Mouse (Mus musculus) embryonic facial prominence, embryonic 10.5 days (tissue): ENCODE results near the gene Smarcal1. TPM values are rescaled to one million over a fixed set of nuclear protein-coding genes. Genes with fewer than 3 reads are reported as not detected.
A peak's percentile ranks its signal among the peaks of the same experiment; 100 is the strongest.

Source experiments
- DNase-seq: peaks from one replicate; pipeline ENCODE4 v3.0.0-alpha.2; 2017; ENCODE audit warnings: low spot score
- H3K27ac ChIP-seq: fragments of 300-500 bp; sonication (generic); replicated peaks from 2 replicates; pipeline ENCODE4 v1.5.1; 2016; ENCODE audit warnings: mild to moderate bottlenecking
- H3K27me3 ChIP-seq: fragments of 300-500 bp; sonication (generic); replicated peaks from 2 replicates; pipeline ENCODE4 v1.6.1; 2016; ENCODE audit warnings: low read depth, mild to moderate bottlenecking; ENCODE audit not compliant: poor library complexity, severe bottlenecking
- H3K36me3 ChIP-seq: fragments of 300-500 bp; sonication (generic); replicated peaks from 2 replicates; pipeline ENCODE4 v1.6.1; 2016; ENCODE audit warnings: mild to moderate bottlenecking, moderate library complexity
- H3K4me1 ChIP-seq: fragments of 300-500 bp; sonication (generic); 2 replicates; pipeline ENCODE4 v1.6.1; 2016
- H3K4me3 ChIP-seq: fragments of 300-500 bp; sonication (generic); 2 replicates; pipeline ENCODE4 v1.5.1; 2016; ENCODE audit warnings: mild to moderate bottlenecking, moderate library complexity
- H3K9me3 ChIP-seq: fragments of 300-500 bp; sonication (generic); 2 replicates; pipeline ENCODE4 v1.6.1; 2016; ENCODE audit warnings: mild to moderate bottlenecking
- WGBS: fragments of 180-500 bp; shearing (Covaris S2); methylation state at CpG from one replicate; pipeline ENCODE4 v1.1.7; 2016; 5-methylcytosine and 5-hydroxymethylcytosine counted together
- polyA plus RNA-seq: library from polyadenylated mRNA; unstranded; fragments of >200 nt; fragmentation: Nextera tagmentation; extraction: Ambion mirVana; gene quantifications from 2 replicates; pipeline ENCODE4 v1.2.1, GENCODE M21; 2016

The Smarcal1 gene
- polyA plus RNA-seq, 1 experiment from 2014 or later, result 31.4 TPM

GRCm38 (mm10) chr1:72574608-72575007, 8.4 kb upstream of the Smarcal1 start:
- no peaks in the 10 kb centered on the region for H3K9me3 ChIP-seq
- H3K27me3 ChIP-seq, result peaks cover 32% of the 10 kb centered on the region
- DNase-seq, result no peak
- 57% methylated on average over 7 of the region's 7 CpGs for WGBS
- peaks cover 27% of the 10 kb centered on the region for H3K4me1 ChIP-seq
- H3K27ac ChIP-seq, result no peak overlapping the region
- H3K36me3 ChIP-seq, result no peaks in the 10 kb centered on the region
- H3K4me3 ChIP-seq, result no peak overlapping the region

- H3K4me3 ChIP-seq, result no peak overlapping the region
- no peak for DNase-seq
- no peaks in the 10 kb centered on the region for H3K9me3 ChIP-seq
- H3K27me3 ChIP-seq, result peaks cover 32% of the 10 kb centered on the region
- peaks cover 27% of the 10 kb centered on the region for H3K4me1 ChIP-seq
- H3K27ac ChIP-seq, result no peak overlapping the region
- 56% methylated on average over 4 of the region's 4 CpGs for WGBS
- H3K36me3 ChIP-seq, result no peaks in the 10 kb centered on the region
Observed at GRCm38 (mm10) chr1:72575121-72575520, 7.9 kb upstream of the Smarcal1 start.

- H3K4me1 ChIP-seq, result peaks cover 27% of the 10 kb centered on the region
- WGBS, result 2% methylated on average over 12 of the region's 12 CpGs
- H3K4me3 ChIP-seq, result peak overlapping the region; percentile 39
- peak; percentile 35 for DNase-seq
- no peaks in the 10 kb centered on the region for H3K36me3 ChIP-seq
- H3K27ac ChIP-seq, result peak overlapping the region; percentile 25; the same call in 1 of the 2 replicates
- H3K9me3 ChIP-seq, result no peaks in the 10 kb centered on the region
- peaks cover 32% of the 10 kb centered on the region for H3K27me3 ChIP-seq
Observed at GRCm38 (mm10) chr1:72577481-72577922, 5.5 kb upstream of the Smarcal1 start.

GRCm38 (mm10) chr1:72578351-72578750, 4.7 kb upstream of the Smarcal1 start:
- no peak for DNase-seq
- H3K4me3 ChIP-seq, result peak overlapping the region; percentile 25; the same call in 1 of the 2 replicates
- peaks cover 27% of the 10 kb centered on the region for H3K4me1 ChIP-seq
- H3K27me3 ChIP-seq, result peaks cover 32% of the 10 kb centered on the region
- WGBS, result 37% methylated on average over 15 of the region's 15 CpGs
- no peaks in the 10 kb centered on the region for H3K9me3 ChIP-seq
- no peaks in the 10 kb centered on the region for H3K36me3 ChIP-seq
- no peak overlapping the region for H3K27ac ChIP-seq

GRCm38 (mm10) chr1:72578806-72579205, 4.2 kb upstream of the Smarcal1 start:
- WGBS, result 28% methylated on average over 4 of the region's 4 CpGs
- H3K4me3 ChIP-seq, result peak overlapping the region; percentile 25; the same call in 1 of the 2 replicates
- H3K9me3 ChIP-seq, result no peaks in the 10 kb centered on the region
- no peak for DNase-seq
- H3K4me1 ChIP-seq, result peaks cover 29% of the 10 kb centered on the region
- H3K27me3 ChIP-seq, result peaks cover 32% of the 10 kb centered on the region
- H3K27ac ChIP-seq, result no peak overlapping the region
- H3K36me3 ChIP-seq, result no peaks in the 10 kb centered on the region

- H3K4me1 ChIP-seq, result peaks cover 15% of the 10 kb centered on the region
- DNase-seq, result no peak
- H3K27ac ChIP-seq, result peak overlapping the region; percentile 90
- H3K9me3 ChIP-seq, result no peaks in the 10 kb centered on the region
- peaks cover 33% of the 10 kb centered on the region for H3K36me3 ChIP-seq
- 80% methylated on average over 4 of the region's 4 CpGs for WGBS
- peak overlapping the region; percentile 73 for H3K4me3 ChIP-seq
- H3K27me3 ChIP-seq, result no peaks in the 10 kb centered on the region
Observed at GRCm38 (mm10) chr1:72583906-72584305, 855 bp downstream of the Smarcal1 start.

- no peak overlapping the region for H3K27ac ChIP-seq
- no peak overlapping the region for H3K4me3 ChIP-seq
- H3K9me3 ChIP-seq, result no peaks in the 10 kb centered on the region
- WGBS, result 93% methylated on average over 17 of the region's 17 CpGs
- peaks cover 51% of the 10 kb centered on the region for H3K36me3 ChIP-seq
- no peaks in the 10 kb centered on the region for H3K27me3 ChIP-seq
- peaks cover 10% of the 10 kb centered on the region for H3K4me1 ChIP-seq
- no peak for DNase-seq
Observed at GRCm38 (mm10) chr1:72585971-72586875, 3.2 kb downstream of the Smarcal1 start.

GRCm38 (mm10) chr1:72587532-72587931, 4.5 kb downstream of the Smarcal1 start:
- Histone ChIP-seq H3K4me3 (no peak overlapping the region), H3K4me1 (peaks cover 10% of the 10 kb centered on the region), H3K36me3 (peaks cover 64% of the 10 kb centered on the region), H3K9me3 (no peaks in the 10 kb centered on the region), H3K27me3 (no peaks in the 10 kb centered on the region), H3K27ac (no peak overlapping the region)
- WGBS, result 92% methylated on average over 15 of the region's 15 CpGs
- no peak for DNase-seq

- Histone ChIP-seq H3K9me3 (no peaks in the 10 kb centered on the region), H3K27me3 (no peaks in the 10 kb centered on the region), H3K36me3 (peaks cover 76% of the 10 kb centered on the region), H3K4me3 (no peak overlapping the region), H3K4me1 (peaks cover 9% of the 10 kb centered on the region), H3K27ac (no peak overlapping the region)
- no peak for DNase-seq
- WGBS, result 91% methylated on average over 2 of the region's 2 CpGs
Observed at GRCm38 (mm10) chr1:72588763-72589162, 5.7 kb downstream of the Smarcal1 start.

GRCm38 (mm10) chr1:72590636-72591035, 7.6 kb downstream of the Smarcal1 start:
- DNase-seq, result no peak
- H3K4me3 ChIP-seq, result no peak overlapping the region
- peaks cover 91% of the 10 kb centered on the region for H3K36me3 ChIP-seq
- H3K9me3 ChIP-seq, result no peaks in the 10 kb centered on the region
- 80% methylated on average over 4 of the region's 4 CpGs for WGBS
- no peak overlapping the region for H3K27ac ChIP-seq
- H3K27me3 ChIP-seq, result no peaks in the 10 kb centered on the region
- no peaks in the 10 kb centered on the region for H3K4me1 ChIP-seq

- H3K27ac ChIP-seq, result no peak overlapping the region
- H3K27me3 ChIP-seq, result no peaks in the 10 kb centered on the region
- no peaks in the 10 kb centered on the region for H3K9me3 ChIP-seq
- H3K36me3 ChIP-seq, result peaks cover 91% of the 10 kb centered on the region
- H3K4me1 ChIP-seq, result no peaks in the 10 kb centered on the region
- DNase-seq, result no peak
- 94% methylated on average over 3 of the region's 3 CpGs for whole genome bisulfite sequencing
- H3K4me3 ChIP-seq, result no peak overlapping the region
Observed at GRCm38 (mm10) chr1:72592350-72592749, 9.3 kb downstream of the Smarcal1 start.

GRCm38 (mm10) chr1:72593340-72593951, 10.4 kb downstream of the Smarcal1 start:
- H3K27ac ChIP-seq, result no peak overlapping the region
- no peaks in the 10 kb centered on the region for H3K9me3 ChIP-seq
- no peaks in the 10 kb centered on the region for H3K27me3 ChIP-seq
- no peak overlapping the region for H3K4me3 ChIP-seq
- peaks cover 91% of the 10 kb centered on the region for H3K36me3 ChIP-seq
- 90% methylated on average over 20 of the region's 20 CpGs for WGBS
- no peak for DNase-seq
- no peaks in the 10 kb centered on the region for H3K4me1 ChIP-seq

- Histone ChIP-seq H3K27me3 (no peaks in the 10 kb centered on the region), H3K4me3 (no peak overlapping the region), H3K36me3 (peaks cover 98% of the 10 kb centered on the region), H3K27ac (no peak overlapping the region), H3K4me1 (no peaks in the 10 kb centered on the region), H3K9me3 (no peaks in the 10 kb centered on the region)
- DNase-seq, result no peak
- WGBS, result 92% methylated on average over 12 of the region's 12 CpGs
Observed at GRCm38 (mm10) chr1:72595686-72596085, 12.6 kb downstream of the Smarcal1 start.
